Mouse (Mus musculus) urinary bladder, postnatal 4 days (tissue): Measurements from ENCODE around the gene Gabra4.
"Not testable (repeated sequence)": the region's sequence is repeated elsewhere in the genome, so short reads cannot be mapped to it uniquely, and the experiment has no call there.

Source experiments
- DNase-seq, 2 experiments: peaks; one replicate each; pipeline ENCODE4 v3.0.0; 2021 to 2022; ENCODE audit warnings: low spot score in 2 of 2

Gene Gabra4

GRCm38 (mm10) chr5:71525486-71525885 is 132.6 kb downstream of the Gabra4 start:
- DNase-seq: not testable (repeated sequence)
